Mouse (Mus musculus): ENCODE measurements around the gene Nrcam. TPM values are rescaled to one million over a fixed set of nuclear protein-coding genes. Genes with fewer than 3 reads are reported as not detected.

The Nrcam gene
- polyA plus RNA-seq, 2 experiments: 0.06 to 0.23 TPM

- H3K9ac ChIP-seq (replicated peaks): no peak overlapping the region
- no peaks in the 10 kb centered on the region for H3K4me1 ChIP-seq (replicated peaks; ENCODE audit: control insufficient read depth in 2 of 2, insufficient read depth in 2 of 2, low read length in 1 of 2)
- no peak overlapping the region for H3K27ac ChIP-seq
- no peak overlapping the region for H3K4me2 ChIP-seq (ENCODE audit: low read depth)
- no peak for TF ChIP-seq CTCF (IDR thresholded peaks at IDR 0.05; ENCODE audit: low read depth)
- no peak for TF ChIP-seq EP300 (IDR thresholded peaks at IDR 0.05; ENCODE audit: low read depth)
- no peaks in the 10 kb centered on the region for H3K36me3 ChIP-seq (replicated peaks; ENCODE audit: control insufficient read depth, insufficient read depth, low read depth)
- DNase-seq (ENCODE audit: low read depth in 3 of 3, low spot score in 3 of 3) (no peak), ATAC-seq (ENCODE audit: insufficient read depth) (no peak)
- no peaks in the 10 kb centered on the region for H3K27me3 ChIP-seq (ENCODE audit: control insufficient read depth, insufficient read depth, low read length)
- no peak overlapping the region for H3K4me3 ChIP-seq (ENCODE audit: insufficient read depth in 1 of 2, low read depth in 2 of 2, low read length in 2 of 2)
- WGBS (ENCODE audit: insufficient replicate concordance): 50% methylated on average over 4 of the region's 4 CpGs
- no peaks in the 10 kb centered on the region for H3K9me3 ChIP-seq (ENCODE audit: control insufficient read depth, low read length)
These were observed 133.8 kb downstream of the Nrcam start for GRCm38 (mm10) chr12:44462436-44462835.

DNA sequence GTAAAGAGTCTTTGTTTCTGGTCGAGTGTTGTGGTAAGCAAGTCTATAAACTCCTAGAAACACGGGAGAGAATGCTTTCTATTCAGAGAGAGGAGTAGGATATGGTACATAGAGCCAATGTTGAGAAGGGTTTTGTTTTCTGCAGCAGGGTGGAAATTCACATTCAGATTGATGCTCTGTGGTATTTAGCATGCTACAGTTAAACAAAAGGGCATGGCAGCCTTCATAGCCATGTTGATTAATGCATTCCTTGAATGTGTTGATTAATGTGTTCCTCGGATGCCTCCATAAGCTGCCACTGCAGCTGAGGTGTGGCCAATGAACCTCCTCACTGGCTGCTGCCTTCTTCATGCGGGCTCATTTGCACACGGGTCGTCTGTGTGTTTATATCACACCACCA, 134.3 kb downstream of the Nrcam start:
- TF ChIP-seq EP300 (IDR thresholded peaks at IDR 0.05; ENCODE audit: low read depth) (no peak), CTCF (IDR thresholded peaks at IDR 0.05; ENCODE audit: low read depth) (no peak)
- H3K27me3 ChIP-seq (ENCODE audit: control insufficient read depth, insufficient read depth, low read length): no peaks in the 10 kb centered on the region
- no peak overlapping the region for H3K27ac ChIP-seq
- H3K36me3 ChIP-seq (replicated peaks; ENCODE audit: control insufficient read depth, insufficient read depth, low read depth): no peaks in the 10 kb centered on the region
- no peak for ATAC-seq (ENCODE audit: insufficient read depth)
- H3K4me2 ChIP-seq (ENCODE audit: low read depth): no peak overlapping the region
- WGBS (ENCODE audit: insufficient replicate concordance): 52% methylated on average over 6 of the region's 6 CpGs
- H3K4me3 ChIP-seq (ENCODE audit: insufficient read depth in 1 of 2, low read depth in 2 of 2, low read length in 2 of 2): no peak overlapping the region
- no peaks in the 10 kb centered on the region for H3K9me3 ChIP-seq (ENCODE audit: control insufficient read depth, low read length)
- DNase-seq (ENCODE audit: low read depth in 3 of 3, low spot score in 3 of 3): no peak
- no peak overlapping the region for H3K9ac ChIP-seq (replicated peaks)
- no peaks in the 10 kb centered on the region for H3K4me1 ChIP-seq (replicated peaks; ENCODE audit: control insufficient read depth in 2 of 2, insufficient read depth in 2 of 2, low read length in 1 of 2)

GRCm38 (mm10) chr12:44471073-44471472, 142.4 kb downstream of the Nrcam start:
- no peak overlapping the region for H3K9ac ChIP-seq (replicated peaks)
- TF ChIP-seq EP300 (IDR thresholded peaks at IDR 0.05; ENCODE audit: low read depth): no peak
- no peak for TF ChIP-seq CTCF (IDR thresholded peaks at IDR 0.05; ENCODE audit: low read depth)
- 65% methylated on average over 5 of the region's 5 CpGs for WGBS (ENCODE audit: insufficient replicate concordance)
- H3K9me3 ChIP-seq (ENCODE audit: control insufficient read depth, low read length): no peaks in the 10 kb centered on the region
- ATAC-seq (ENCODE audit: insufficient read depth) (no peak), DNase-seq (ENCODE audit: low read depth in 3 of 3, low spot score in 3 of 3) (no peak)
- H3K27me3 ChIP-seq (ENCODE audit: control insufficient read depth, insufficient read depth, low read length): no peaks in the 10 kb centered on the region
- no peaks in the 10 kb centered on the region for H3K36me3 ChIP-seq (replicated peaks; ENCODE audit: control insufficient read depth, insufficient read depth, low read depth)
- H3K27ac ChIP-seq: no peak overlapping the region
- no peak overlapping the region for H3K4me3 ChIP-seq (ENCODE audit: insufficient read depth in 1 of 2, low read depth in 2 of 2, low read length in 2 of 2)
- H3K4me1 ChIP-seq (replicated peaks; ENCODE audit: control insufficient read depth in 2 of 2, insufficient read depth in 2 of 2, low read length in 1 of 2): no peaks in the 10 kb centered on the region
- no peak overlapping the region for H3K4me2 ChIP-seq (ENCODE audit: low read depth)

- ATAC-seq (ENCODE audit: insufficient read depth) (no peak), DNase-seq (ENCODE audit: low read depth in 3 of 3, low spot score in 3 of 3) (no peak)
- no peaks in the 10 kb centered on the region for H3K36me3 ChIP-seq (replicated peaks; ENCODE audit: control insufficient read depth, insufficient read depth, low read depth)
- no peaks in the 10 kb centered on the region for H3K4me1 ChIP-seq (replicated peaks; ENCODE audit: control insufficient read depth in 2 of 2, insufficient read depth in 2 of 2, low read length in 1 of 2)
- no peak overlapping the region for H3K9ac ChIP-seq (replicated peaks)
- H3K4me2 ChIP-seq (ENCODE audit: low read depth): no peak overlapping the region
- TF ChIP-seq CTCF (IDR thresholded peaks at IDR 0.05; ENCODE audit: low read depth): no peak
- TF ChIP-seq EP300 (IDR thresholded peaks at IDR 0.05; ENCODE audit: low read depth): no peak
- H3K27me3 ChIP-seq (ENCODE audit: control insufficient read depth, insufficient read depth, low read length): no peaks in the 10 kb centered on the region
- no peaks in the 10 kb centered on the region for H3K9me3 ChIP-seq (ENCODE audit: control insufficient read depth, low read length)
- no peak overlapping the region for H3K4me3 ChIP-seq (ENCODE audit: insufficient read depth in 1 of 2, low read depth in 2 of 2, low read length in 2 of 2)
- H3K27ac ChIP-seq: no peak overlapping the region
These were observed 146.7 kb downstream of the Nrcam start for GRCm38 (mm10) chr12:44475355-44475754.

GRCm38 (mm10) chr12:44479260-44480030, 150.8 kb downstream of the Nrcam start:
- Histone ChIP-seq H3K27me3 (ENCODE audit: control insufficient read depth, insufficient read depth, low read length) (no peaks in the 10 kb centered on the region), H3K27ac (no peak overlapping the region), H3K9me3 (ENCODE audit: control insufficient read depth, low read length) (no peaks in the 10 kb centered on the region), H3K4me3 (ENCODE audit: insufficient read depth in 1 of 2, low read depth in 2 of 2, low read length in 2 of 2) (no peak overlapping the region), H3K9ac (replicated peaks) (no peak overlapping the region), H3K4me2 (ENCODE audit: low read depth) (no peak overlapping the region), H3K36me3 (replicated peaks; ENCODE audit: control insufficient read depth, insufficient read depth, low read depth) (no peaks in the 10 kb centered on the region), H3K4me1 (replicated peaks; ENCODE audit: control insufficient read depth in 2 of 2, insufficient read depth in 2 of 2, low read length in 1 of 2) (no peaks in the 10 kb centered on the region)
- WGBS (ENCODE audit: insufficient replicate concordance): 51% methylated on average over 6 of the region's 6 CpGs
- no peak for ATAC-seq (ENCODE audit: insufficient read depth)
- TF ChIP-seq EP300 (IDR thresholded peaks at IDR 0.05; ENCODE audit: low read depth): no peak
- TF ChIP-seq CTCF (IDR thresholded peaks at IDR 0.05; ENCODE audit: low read depth): no peak
- DNase-seq (ENCODE audit: low read depth in 3 of 3, low spot score in 3 of 3): no peak

Measured in liver, embryonic 14.5 days (tissue).